Mouse (Mus musculus) bone marrow macrophage, adult 2 months (primary cell): ENCODE results near the gene Nsd1.

Source experiments
- CTCF ChIP-seq: IDR thresholded peaks from 2 replicates; pipeline ENCODE4 v1.5.1; 2012; ENCODE audit warnings: low read depth, mild to moderate bottlenecking, low read length, moderate library complexity
- POLR2A ChIP-seq: IDR thresholded peaks from 2 replicates; pipeline ENCODE4 v1.6.1; 2012; ENCODE audit warnings: mild to moderate bottlenecking, low read depth, low read length, borderline replicate concordance

DNA sequence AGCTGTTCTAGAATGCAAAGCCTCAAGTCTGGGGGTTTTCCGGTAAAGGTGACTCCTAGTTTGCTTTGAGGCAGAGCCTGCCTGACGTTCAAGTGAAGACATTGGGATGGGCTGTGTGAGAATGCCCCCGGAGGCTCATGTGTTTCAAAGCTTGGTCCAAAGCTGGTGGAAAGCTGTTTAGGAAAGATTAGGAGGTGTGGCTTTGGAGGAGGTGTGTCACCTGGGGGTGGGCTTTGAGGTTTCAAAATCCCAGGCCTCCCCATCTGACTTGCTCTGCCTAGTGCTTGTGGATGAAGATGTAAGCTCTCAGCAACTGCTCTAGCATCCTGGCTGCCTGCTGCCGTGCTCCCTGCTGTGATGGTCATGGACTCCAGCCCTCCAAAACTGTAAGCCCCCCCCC lies 126.1 kb downstream of the Nsd1 start:
- no peak for TF ChIP-seq POLR2A
- no peak for TF ChIP-seq CTCF
